Mouse (Mus musculus): ENCODE data around the gene Krt13. TPM values are rescaled to one million over a fixed set of nuclear protein-coding genes. Genes with fewer than 3 reads are reported as not detected.

Gene Krt13
- total and polyA plus RNA-seq, 2 experiments from 2014 or later, result not detected

- Histone ChIP-seq H3K9me3 (replicated peaks; ENCODE audit: control insufficient read depth, low read length) (no peaks in the 10 kb centered on the region), H3K4me2 (ENCODE audit: low read depth, low read length) (no peak overlapping the region)
- TF ChIP-seq CTCF (IDR thresholded peaks at IDR 0.05; ENCODE audit: low read depth), result no peak
- TF ChIP-seq EP300 (IDR thresholded peaks at IDR 0.05; ENCODE audit: low read depth), result no peak
These were observed 36.0 kb upstream of the Krt13 start for GRCm38 (mm10) chr11:100157331-100157730.

GRCm38 (mm10) chr11:100155497-100156255 lies 34.3 kb upstream of the Krt13 start:
- Histone ChIP-seq H3K27ac (ENCODE audit: low read depth) (0 out of 2 replicates have a peak overlapping the region, but pooled peaks have one; percentile 38), H3K36me3 (replicated peaks; ENCODE audit: control insufficient read depth, insufficient read depth, low read length) (no peaks in the 10 kb centered on the region), H3K9ac (replicated peaks; ENCODE audit: low read depth, low read length) (no peak overlapping the region), H3K4me3 (ENCODE audit: low read depth, low read length) (no peak overlapping the region), H3K4me2 (ENCODE audit: low read depth, low read length) (no peak overlapping the region), H3K27me3 (ENCODE audit: control insufficient read depth, insufficient read depth, low read length) (no peaks in the 10 kb centered on the region), H3K9me3 (replicated peaks; ENCODE audit: control insufficient read depth, low read length) (no peaks in the 10 kb centered on the region), H3K4me1 (ENCODE audit: control insufficient read depth, insufficient read depth) (peaks cover 6% of the 10 kb centered on the region; the same call in 1 of the 2 replicates)
- TF ChIP-seq CTCF (IDR thresholded peaks at IDR 0.05; ENCODE audit: low read depth) (no peak), EP300 (IDR thresholded peaks at IDR 0.05; ENCODE audit: low read depth) (no peak)
- WGBS, result 27% methylated on average over 8 of the region's 8 CpGs
- no peak for DNase-seq (ENCODE audit: low spot score)
- ATAC-seq (ENCODE audit: insufficient read depth, low read depth), result no peak

More at GRCm38 (mm10) chr11:100157331-100157730, 36.0 kb upstream of the Krt13 start:
- Histone ChIP-seq H3K27me3 (ENCODE audit: control insufficient read depth, insufficient read depth, low read length) (no peaks in the 10 kb centered on the region), H3K9ac (replicated peaks; ENCODE audit: low read depth, low read length) (no peak overlapping the region), H3K36me3 (replicated peaks; ENCODE audit: control insufficient read depth, insufficient read depth, low read length) (no peaks in the 10 kb centered on the region), H3K4me3 (ENCODE audit: low read depth, low read length) (no peak overlapping the region), H3K4me1 (ENCODE audit: control insufficient read depth, insufficient read depth) (peaks cover 6% of the 10 kb centered on the region; the same call in 1 of the 2 replicates), H3K27ac (ENCODE audit: low read depth) (no peak overlapping the region)
- WGBS, result 74% methylated on average over 3 of the region's 3 CpGs
- no peak for ATAC-seq (ENCODE audit: insufficient read depth, low read depth)
- no peak for DNase-seq (ENCODE audit: low spot score)

- DNase-seq (ENCODE audit: low spot score) (no peak), ATAC-seq (ENCODE audit: insufficient read depth, low read depth) (no peak)
- H3K9ac ChIP-seq (replicated peaks; ENCODE audit: low read depth, low read length), result no peak within 1 kb of the TSS
- H3K27me3 ChIP-seq (ENCODE audit: control insufficient read depth, insufficient read depth, low read length), result peaks cover 10% of the 10 kb centered on the region; the same call in 1 of the 2 replicates
- H3K4me3 ChIP-seq (ENCODE audit: low read depth, low read length), result no peak within 1 kb of the TSS
- H3K4me2 ChIP-seq (ENCODE audit: low read depth, low read length), result no peak within 1 kb of the TSS
- H3K36me3 ChIP-seq (replicated peaks; ENCODE audit: control insufficient read depth, insufficient read depth, low read length), result no peaks in the 10 kb centered on the region
- H3K9me3 ChIP-seq (replicated peaks; ENCODE audit: control insufficient read depth, low read length), result no peaks in the 10 kb centered on the region
- peaks cover 14% of the 10 kb centered on the region for H3K4me1 ChIP-seq (ENCODE audit: control insufficient read depth, insufficient read depth)
- TF ChIP-seq CTCF (IDR thresholded peaks at IDR 0.05; ENCODE audit: low read depth), result no peak
- no peak for TF ChIP-seq EP300 (IDR thresholded peaks at IDR 0.05; ENCODE audit: low read depth)
- H3K27ac ChIP-seq (ENCODE audit: low read depth), result peak within 1 kb of the TSS; percentile 36; the same call in 1 of the 2 replicates
- WGBS, result 44% methylated on average over 9 of the region's 9 CpGs
These were observed 27.4 kb upstream of the Krt13 start, which contains the start of gene Krt19 for GRCm38 (mm10) chr11:100148615-100149330. TSS of gene Krt19 (minus strand) at chr11:100148665.

- Histone ChIP-seq H3K9ac (replicated peaks; ENCODE audit: low read depth, low read length) (no peak overlapping the region), H3K27me3 (ENCODE audit: control insufficient read depth, insufficient read depth, low read length) (peaks cover 10% of the 10 kb centered on the region; the same call in 1 of the 2 replicates), H3K4me2 (ENCODE audit: low read depth, low read length) (no peak overlapping the region), H3K36me3 (replicated peaks; ENCODE audit: control insufficient read depth, insufficient read depth, low read length) (no peaks in the 10 kb centered on the region), H3K4me1 (ENCODE audit: control insufficient read depth, insufficient read depth) (peaks cover 14% of the 10 kb centered on the region), H3K4me3 (ENCODE audit: low read depth, low read length) (no peak overlapping the region), H3K9me3 (replicated peaks; ENCODE audit: control insufficient read depth, low read length) (no peaks in the 10 kb centered on the region), H3K27ac (ENCODE audit: low read depth) (peak overlapping the region; percentile 36; the same call in 1 of the 2 replicates)
- DNase-seq (ENCODE audit: low spot score), result no peak
- TF ChIP-seq EP300 (IDR thresholded peaks at IDR 0.05; ENCODE audit: low read depth) (no peak), CTCF (IDR thresholded peaks at IDR 0.05; ENCODE audit: low read depth) (no peak)
- ATAC-seq (ENCODE audit: insufficient read depth, low read depth), result no peak
- WGBS, result 43% methylated on average over 5 of the region's 5 CpGs
These were observed 26.4 kb upstream of the Krt13 start for GRCm38 (mm10) chr11:100147566-100148353.
